Mouse (Mus musculus) C2C12 (cell line): ENCODE results near the gene Myom1.

Experiments used
- CEBPB ChIP-seq: IDR thresholded peaks from one replicate; pipeline ENCODE4 v1.6.1; 2011; ENCODE audit warnings: low read depth, mild to moderate bottlenecking, control low read depth, moderate library complexity
- CTCF ChIP-seq: IDR thresholded peaks from one replicate; pipeline ENCODE4 v1.5.1; 2011; ENCODE audit not compliant: control insufficient read depth, insufficient read depth, insufficient read length

DNA sequence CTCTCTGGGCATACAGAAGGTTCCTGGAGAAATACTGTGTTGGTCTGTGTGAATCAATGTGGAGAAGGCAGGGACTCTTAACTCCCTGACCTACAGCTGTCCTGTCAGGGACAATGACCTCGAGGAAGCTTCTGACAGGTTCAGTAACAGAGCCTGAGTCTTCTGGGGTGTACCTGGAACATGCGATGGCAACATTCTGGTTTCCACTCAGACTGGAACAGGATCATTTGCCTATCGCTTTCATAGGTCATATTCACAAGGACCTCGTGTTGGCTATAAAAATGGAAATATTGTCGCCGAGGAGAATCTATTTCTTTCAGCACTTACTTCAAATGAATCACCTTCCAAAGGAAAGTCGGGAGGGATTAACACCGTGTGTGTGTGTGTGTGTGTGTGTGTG is 23.5 kb downstream of the Myom1 start:
- TF ChIP-seq CTCF, result no peak
- no peak for TF ChIP-seq CEBPB
